Mouse (Mus musculus) thymus, postnatal 36 days (tissue): ENCODE measurements at regions not wholly inside any gene's neighbourhood (a gene's known extent, or its start where the extent isn't known, plus 50 kb on each side); places are given as distances from the start of the nearest gene placed in this dataset.

Experiments
- DNase-seq, 2 experiments: peaks; one replicate each; pipeline ENCODE4 v3.0.0; 2022; ENCODE audit warnings: mixed read lengths in 2 of 2

DNA sequence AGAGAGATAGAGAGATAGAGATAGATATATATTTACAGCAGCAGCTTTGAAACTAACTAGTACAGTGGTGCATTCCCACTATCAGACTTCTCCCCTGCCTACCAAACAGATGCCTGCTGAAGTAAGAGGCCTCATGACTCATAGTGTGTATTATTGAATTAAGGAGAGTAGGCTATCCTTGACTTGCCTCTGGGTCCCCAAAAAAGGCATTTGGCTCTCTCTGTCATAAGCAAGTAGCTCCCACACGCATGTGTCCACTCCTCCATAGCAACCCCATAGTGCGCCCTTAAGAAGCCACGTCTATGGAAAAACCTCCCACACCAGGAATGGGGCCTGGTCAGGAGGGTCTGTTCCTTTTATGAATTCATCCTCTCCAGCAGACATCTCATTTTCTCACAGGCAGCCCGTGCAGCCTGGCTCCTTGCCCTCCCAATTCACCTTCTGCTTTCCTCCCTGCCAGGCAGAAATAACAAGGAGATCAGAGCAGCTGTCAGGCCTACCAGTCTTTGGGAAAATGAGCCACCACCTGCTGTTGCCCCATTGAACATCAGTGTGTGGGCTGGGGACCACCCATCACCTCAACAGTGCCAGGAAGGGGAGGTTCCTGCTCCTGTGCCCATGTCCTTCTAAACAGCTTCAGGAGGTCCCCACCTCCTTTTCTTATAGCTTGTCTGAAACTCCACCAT, 208.5 kb upstream of the Mocs1 start:
- DNase-seq: no peak

- no peak for DNase-seq
Observed at GRCm38 (mm10) chr17:49223212-49223611, 204.9 kb upstream of the Mocs1 start.

GRCm38 (mm10) chr17:49223651-49224050, 204.5 kb upstream of the Mocs1 start:
- no peak for DNase-seq

GRCm38 (mm10) chr17:49225255-49226015, 202.7 kb upstream of the Mocs1 start:
- DNase-seq: no peak

DNA sequence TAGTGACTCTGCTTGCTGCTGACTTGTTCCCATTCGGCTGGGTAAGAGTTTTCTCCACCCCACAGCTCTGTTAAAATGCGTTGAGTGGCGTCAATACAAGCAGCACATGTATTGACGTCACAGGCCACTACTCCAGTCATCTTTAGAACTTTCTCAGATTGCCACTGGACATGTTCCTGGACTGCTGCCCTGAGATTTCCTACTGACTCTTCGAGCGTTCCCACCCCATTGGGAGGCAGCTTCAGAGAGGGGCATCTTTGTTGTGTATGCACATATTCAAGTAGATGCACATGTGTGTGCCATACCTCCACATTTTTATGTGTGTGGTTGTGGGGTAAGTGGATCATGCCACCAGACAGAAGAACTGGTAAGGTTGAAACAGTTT, 202.2 kb upstream of the Mocs1 start:
- no peak for DNase-seq

GRCm38 (mm10) chr17:49231287-49231686, 196.9 kb upstream of the Mocs1 start:
- DNase-seq: no peak

DNA sequence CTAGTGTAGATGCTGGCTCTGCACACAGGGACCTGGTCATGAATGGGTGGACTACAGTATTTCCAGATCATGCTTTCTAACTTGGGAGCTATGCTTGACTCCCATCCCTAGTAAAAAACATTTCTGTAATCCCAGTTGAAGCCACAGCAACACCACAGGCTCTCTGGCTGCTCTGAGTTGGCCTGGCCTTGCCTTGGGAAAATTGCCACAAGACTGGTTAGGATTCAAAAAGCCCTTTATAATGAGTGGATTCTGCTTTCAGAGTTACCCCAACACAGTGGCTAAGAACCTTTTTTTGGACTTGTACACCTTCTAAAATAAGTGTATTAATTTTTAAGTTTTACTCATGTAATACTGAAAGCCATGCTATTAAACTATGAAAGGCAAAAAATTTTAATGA, 188.1 kb upstream of the Mocs1 start:
- DNase-seq: no peak

DNA sequence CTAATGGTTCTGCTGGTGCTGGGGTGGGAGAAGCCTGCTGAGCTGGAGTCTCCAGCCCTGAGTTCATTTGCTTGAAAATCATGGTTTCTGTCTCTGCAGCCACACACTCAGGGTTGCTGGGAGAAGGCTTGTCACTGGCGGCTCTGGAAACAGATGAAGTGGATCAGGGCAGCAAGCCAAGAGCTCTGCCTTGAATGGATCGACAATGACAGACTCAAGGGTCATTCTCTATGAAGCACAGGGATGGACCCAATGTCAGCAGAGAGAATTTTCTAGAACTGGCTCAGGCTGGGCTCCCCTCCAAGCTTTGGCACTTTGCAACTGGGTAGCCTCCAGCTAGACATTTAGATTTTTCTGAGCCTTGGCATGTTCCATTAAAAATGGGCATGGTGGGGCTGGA, 184.7 kb upstream of the Mocs1 start:
- no peak for DNase-seq

GRCm38 (mm10) chr17:49245013-49245412, 183.1 kb upstream of the Mocs1 start:
- DNase-seq: no peak

DNA sequence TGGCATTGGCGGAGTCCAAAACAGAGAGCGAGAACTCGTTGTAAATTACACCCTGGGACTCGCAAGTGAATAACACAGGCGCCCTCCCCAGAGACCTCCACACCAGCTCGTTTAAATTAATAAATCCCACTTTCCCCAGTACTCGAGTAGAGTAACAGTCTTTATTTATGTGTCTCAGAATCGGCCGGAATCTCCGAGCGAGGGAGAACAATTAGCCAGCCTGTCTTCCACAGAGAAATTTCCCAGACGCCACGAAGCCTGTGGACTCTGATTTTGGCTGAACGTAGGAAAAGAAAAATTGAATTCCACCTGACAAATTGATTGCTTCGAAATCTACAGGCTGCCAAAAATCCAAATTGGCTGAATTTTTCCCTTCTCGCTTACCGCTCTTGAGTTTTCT, 180.9 kb upstream of the Mocs1 start:
- DNase-seq: no peak

GRCm38 (mm10) chr17:49250726-49251537, 177.2 kb upstream of the Mocs1 start:
- no peak for DNase-seq

- no peak for DNase-seq
Observed at GRCm38 (mm10) chr17:49252271-49252670, 175.9 kb upstream of the Mocs1 start.

DNA sequence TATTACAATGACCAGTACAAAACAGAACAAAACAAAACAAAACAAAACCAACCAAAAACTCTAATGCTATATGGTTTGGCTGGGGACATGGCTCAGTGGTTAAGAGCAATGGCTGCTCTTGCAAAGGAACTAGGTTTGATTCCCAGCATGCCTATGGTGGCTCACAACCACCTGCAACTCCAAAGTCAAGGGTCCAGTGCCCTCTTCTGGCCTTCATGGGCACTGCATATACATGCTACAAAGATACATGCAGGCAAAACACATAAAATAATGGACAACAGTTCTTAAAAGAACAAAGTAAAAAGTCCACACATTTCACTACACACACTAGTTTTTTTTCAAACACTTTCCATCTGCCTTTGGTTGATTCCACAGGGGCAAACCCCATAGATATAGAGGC, 169.7 kb upstream of the Mocs1 start:
- DNase-seq: no peak

- DNase-seq: no peak
Observed at GRCm38 (mm10) chr17:49262394-49262793, 165.8 kb upstream of the Mocs1 start.

DNA sequence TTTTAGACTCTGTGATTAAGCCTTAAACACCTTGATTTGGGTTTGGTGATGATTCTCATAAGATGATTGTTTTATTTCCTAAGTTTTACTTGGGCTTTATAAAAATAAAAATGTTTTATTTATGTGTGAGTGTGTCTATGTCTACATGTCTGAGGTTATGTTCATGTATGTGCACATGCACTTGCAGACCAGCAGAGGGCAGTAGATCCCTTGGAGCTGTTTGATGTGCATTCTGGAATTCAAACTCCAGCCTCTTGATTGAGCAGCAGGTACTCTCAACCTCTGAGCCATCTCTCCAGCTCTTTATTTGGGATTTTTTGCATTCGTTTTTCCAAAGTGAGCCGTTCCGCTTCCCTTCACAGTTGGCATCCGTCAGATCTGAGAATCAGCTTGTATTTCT, 161.8 kb upstream of the Mocs1 start:
- no peak for DNase-seq

- no peak for DNase-seq
Observed at GRCm38 (mm10) chr17:49269943-49270342, 158.2 kb upstream of the Mocs1 start.

GRCm38 (mm10) chr17:49272661-49273448, 155.3 kb upstream of the Mocs1 start:
- DNase-seq: no peak

GRCm38 (mm10) chr17:49274936-49275335, 153.2 kb upstream of the Mocs1 start:
- DNase-seq: no peak

DNA sequence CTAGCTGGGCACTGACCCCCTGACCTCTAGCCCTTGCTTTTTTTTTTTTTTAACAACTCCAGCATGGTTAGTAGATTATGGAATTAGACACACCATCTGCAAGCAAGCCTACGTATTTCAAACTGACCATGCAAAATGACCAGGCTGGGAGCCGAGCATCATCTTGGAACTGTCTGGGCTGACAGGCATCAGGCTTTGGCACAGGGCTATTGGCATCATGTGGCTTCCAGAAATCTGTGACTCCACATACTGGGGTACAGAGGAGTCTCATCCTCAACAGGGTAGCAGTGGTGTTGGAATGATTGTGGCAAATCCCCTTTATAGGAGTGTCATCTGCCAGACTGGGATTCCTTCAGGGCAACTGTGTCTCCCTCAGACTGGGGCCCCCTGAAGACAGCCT, 152.7 kb upstream of the Mocs1 start:
- DNase-seq: no peak

GRCm38 (mm10) chr17:49275916-49276315, 152.2 kb upstream of the Mocs1 start:
- no peak for DNase-seq

GRCm38 (mm10) chr17:49278541-49278940, 149.6 kb upstream of the Mocs1 start:
- DNase-seq: no peak

DNA sequence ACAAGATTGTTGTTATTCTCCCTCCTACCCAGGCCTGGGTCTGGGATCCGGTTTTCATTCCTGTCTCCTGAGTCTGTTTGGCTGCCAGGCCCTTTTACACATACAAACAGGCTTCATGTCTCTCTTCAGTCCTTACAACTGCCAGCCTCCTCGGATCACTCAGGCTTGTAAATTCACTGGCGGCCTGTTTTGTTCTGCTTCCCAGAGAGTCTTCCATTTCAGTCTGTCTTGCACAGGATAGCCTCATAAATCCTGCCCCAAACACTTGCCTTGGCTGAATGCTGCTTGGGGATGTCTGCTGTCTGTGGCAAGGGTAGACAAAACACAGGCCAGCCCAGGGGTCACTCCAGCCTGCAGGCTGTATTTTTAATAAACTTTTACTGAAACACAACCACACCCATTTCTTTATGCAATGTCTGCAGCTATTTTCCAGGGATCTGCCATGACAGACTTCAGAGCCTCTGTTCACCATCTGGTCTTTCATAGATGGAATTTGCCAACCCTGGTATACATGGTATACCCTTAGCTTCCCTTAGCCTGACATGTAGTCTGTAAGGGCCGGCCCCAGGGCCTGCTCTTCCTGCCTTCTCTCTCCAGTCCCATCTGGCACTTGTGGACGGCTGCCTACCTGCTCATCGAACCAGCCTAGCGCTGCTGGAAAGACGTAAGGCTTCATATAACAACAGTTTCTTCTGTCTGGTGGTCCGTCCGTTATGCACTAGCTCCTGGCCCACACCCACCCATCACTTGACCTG, 149.0 kb upstream of the Mocs1 start:
- no peak for DNase-seq
